Mouse (Mus musculus) liver, embryonic 13.5 days (tissue): ENCODE results near the gene Bach2. TPM values are rescaled to one million over a fixed set of nuclear protein-coding genes. Genes with fewer than 3 reads are reported as not detected.

ENCODE experiments used
- ATAC-seq: fragments of 200-750 bp; cut with Nextera tagmentation; 2 replicates; pipeline ENCODE4 v1.8.0; 2017; ENCODE audit warnings: low read depth, mild to moderate bottlenecking, moderate number of reproducible peaks, moderate library complexity
- DNase-seq: peaks from one replicate; pipeline ENCODE4 v3.0.0; 2022
- H3K27ac ChIP-seq: fragments of 300-500 bp; sonication (generic); 2 replicates; pipeline ENCODE4 v1.5.1; 2015; ENCODE audit warnings: moderate library complexity, mild to moderate bottlenecking, inconsistent platforms
- H3K27me3 ChIP-seq: fragments of 300-500 bp; sonication (generic); 2 replicates; pipeline ENCODE4 v1.6.1; 2015; ENCODE audit warnings: mild to moderate bottlenecking, inconsistent platforms
- H3K36me3 ChIP-seq: fragments of 300-500 bp; sonication (generic); 2 replicates; pipeline ENCODE4 v1.6.1; 2015; ENCODE audit warnings: mild to moderate bottlenecking, inconsistent platforms
- H3K4me1 ChIP-seq: fragments of 300-500 bp; sonication (generic); replicated peaks from 2 replicates; pipeline ENCODE4 v1.6.1; 2015; ENCODE audit warnings: inconsistent platforms
- H3K4me2 ChIP-seq: fragments of 300-500 bp; sonication (generic); 2 replicates; pipeline ENCODE4 v1.6.1; 2015; ENCODE audit warnings: inconsistent platforms, mild to moderate bottlenecking, moderate library complexity
- H3K4me3 ChIP-seq: fragments of 300-500 bp; sonication (generic); replicated peaks from 2 replicates; pipeline ENCODE4 v1.5.1; 2015; ENCODE audit warnings: mild to moderate bottlenecking, inconsistent platforms
- H3K9ac ChIP-seq: fragments of 300-500 bp; sonication (generic); 2 replicates; pipeline ENCODE4 v1.6.1; 2015; ENCODE audit warnings: mild to moderate bottlenecking, inconsistent platforms
- H3K9me3 ChIP-seq: fragments of 300-500 bp; sonication (generic); replicated peaks from 2 replicates; pipeline ENCODE4 v1.6.1; 2016; ENCODE audit warnings: inconsistent platforms
- WGBS: fragments of 180-500 bp; shearing (Covaris S2); methylation state at CpG from one replicate; pipeline ENCODE4 v1.1.7; 2015; ENCODE audit not compliant: insufficient replicate concordance; 5-methylcytosine and 5-hydroxymethylcytosine counted together
- polyA plus RNA-seq: library from polyadenylated mRNA; unstranded; fragments of >200 nt; fragmentation: Nextera tagmentation; extraction: Ambion mirVana; gene quantifications from 2 replicates; pipeline ENCODE4 v1.2.1, GENCODE M21; 2015

Gene Bach2
- polyA plus RNA-seq, 1 experiment from 2014 or later, result 1.2 TPM

- no peak overlapping the region for H3K4me3 ChIP-seq
- no peaks in the 10 kb centered on the region for H3K27me3 ChIP-seq
- no peaks in the 10 kb centered on the region for H3K36me3 ChIP-seq
- 0 out of 2 replicates have a peak, but pooled peaks cover 5% of the 10 kb centered on the region for H3K4me1 ChIP-seq
- H3K4me2 ChIP-seq, result no peak overlapping the region
- DNase-seq (no peak), ATAC-seq (no peak)
- no peak overlapping the region for H3K9ac ChIP-seq
- 68% methylated on average over 7 of the region's 7 CpGs for WGBS
- H3K27ac ChIP-seq, result no peak overlapping the region
- no peaks in the 10 kb centered on the region for H3K9me3 ChIP-seq
Measured at GRCm38 (mm10) chr4:32506306-32506808, 267.8 kb downstream of the Bach2 start.

GRCm38 (mm10) chr4:32507041-32507440 lies 268.4 kb downstream of the Bach2 start:
- Histone ChIP-seq H3K4me1 (0 out of 2 replicates have a peak, but pooled peaks cover 5% of the 10 kb centered on the region), H3K9ac (no peak overlapping the region), H3K36me3 (no peaks in the 10 kb centered on the region), H3K27ac (no peak overlapping the region), H3K4me2 (no peak overlapping the region), H3K9me3 (no peaks in the 10 kb centered on the region), H3K4me3 (no peak overlapping the region), H3K27me3 (no peaks in the 10 kb centered on the region)
- DNase-seq (no peak), ATAC-seq (no peak)
- whole genome bisulfite sequencing, result 55% methylated on average over 6 of the region's 6 CpGs

GRCm38 (mm10) chr4:32508572-32508971 lies 270.0 kb downstream of the Bach2 start:
- DNase-seq, result no peak
- Histone ChIP-seq H3K36me3 (no peaks in the 10 kb centered on the region), H3K27ac (no peak overlapping the region), H3K9me3 (no peaks in the 10 kb centered on the region), H3K4me1 (0 out of 2 replicates have a peak, but pooled peaks cover 5% of the 10 kb centered on the region), H3K27me3 (no peaks in the 10 kb centered on the region), H3K4me2 (no peak overlapping the region), H3K9ac (no peak overlapping the region), H3K4me3 (no peak overlapping the region)
- ATAC-seq, result no peak
- 65% methylated on average over 2 of the region's 2 CpGs for WGBS

- no peaks in the 10 kb centered on the region for H3K27me3 ChIP-seq
- H3K4me3 ChIP-seq, result no peak overlapping the region
- 0 out of 2 replicates have a peak, but pooled peaks cover 5% of the 10 kb centered on the region for H3K4me1 ChIP-seq
- H3K27ac ChIP-seq, result no peak overlapping the region
- no peaks in the 10 kb centered on the region for H3K36me3 ChIP-seq
- no peaks in the 10 kb centered on the region for H3K9me3 ChIP-seq
- no peak for DNase-seq
- H3K9ac ChIP-seq, result no peak overlapping the region
- no peak overlapping the region for H3K4me2 ChIP-seq
- no peak for ATAC-seq
- WGBS, result 62% methylated on average over 8 of the region's 8 CpGs
Measured at GRCm38 (mm10) chr4:32508996-32509395, 270.4 kb downstream of the Bach2 start.

GRCm38 (mm10) chr4:32509832-32510612 lies 271.4 kb downstream of the Bach2 start:
- DNase-seq, result no peak

GRCm38 (mm10) chr4:32510940-32511339 lies 272.3 kb downstream of the Bach2 start:
- Histone ChIP-seq H3K4me1 (0 out of 2 replicates have a peak, but pooled peaks cover 5% of the 10 kb centered on the region), H3K9ac (no peak overlapping the region), H3K4me3 (no peak overlapping the region), H3K27ac (no peak overlapping the region), H3K36me3 (no peaks in the 10 kb centered on the region), H3K4me2 (no peak overlapping the region), H3K9me3 (no peaks in the 10 kb centered on the region), H3K27me3 (no peaks in the 10 kb centered on the region)
- ATAC-seq, result no peak
- DNase-seq, result no peak
- WGBS, result 61% methylated on average over 7 of the region's 7 CpGs

More at GRCm38 (mm10) chr4:32509832-32510612, 271.4 kb downstream of the Bach2 start:
- no peak overlapping the region for H3K4me3 ChIP-seq
- no peaks in the 10 kb centered on the region for H3K36me3 ChIP-seq
- no peaks in the 10 kb centered on the region for H3K9me3 ChIP-seq
- H3K9ac ChIP-seq, result no peak overlapping the region
- 66% methylated on average over 9 of the region's 9 CpGs for WGBS
- ATAC-seq, result no peak
- H3K4me2 ChIP-seq, result no peak overlapping the region
- 0 out of 2 replicates have a peak, but pooled peaks cover 5% of the 10 kb centered on the region for H3K4me1 ChIP-seq
- no peak overlapping the region for H3K27ac ChIP-seq
- H3K27me3 ChIP-seq, result no peaks in the 10 kb centered on the region

- H3K9me3 ChIP-seq, result no peaks in the 10 kb centered on the region
- no peak overlapping the region for H3K4me2 ChIP-seq
- H3K27me3 ChIP-seq, result no peaks in the 10 kb centered on the region
- H3K27ac ChIP-seq, result no peak overlapping the region
- DNase-seq, result no peak
- 70% methylated on average over 8 of the region's 8 CpGs for WGBS
- no peak overlapping the region for H3K4me3 ChIP-seq
- H3K4me1 ChIP-seq, result peaks cover 8% of the 10 kb centered on the region; the same call in 1 of the 2 replicates
- ATAC-seq, result no peak
- H3K9ac ChIP-seq, result no peak overlapping the region
- no peaks in the 10 kb centered on the region for H3K36me3 ChIP-seq
Measured at GRCm38 (mm10) chr4:32516126-32516525, 277.5 kb downstream of the Bach2 start.

GRCm38 (mm10) chr4:32518842-32519578 lies 280.4 kb downstream of the Bach2 start:
- Histone ChIP-seq H3K4me2 (no peak overlapping the region), H3K9ac (no peak overlapping the region), H3K27ac (no peak overlapping the region), H3K27me3 (no peaks in the 10 kb centered on the region), H3K9me3 (no peaks in the 10 kb centered on the region), H3K36me3 (no peaks in the 10 kb centered on the region), H3K4me3 (no peak overlapping the region), H3K4me1 (peaks cover 14% of the 10 kb centered on the region; the same call in 1 of the 2 replicates)
- no peak for DNase-seq
- peak; percentile 23; the same call in 1 of the 2 replicates for ATAC-seq
- WGBS, result 39% methylated on average over 6 of the region's 6 CpGs

- no peak for DNase-seq
Measured at GRCm38 (mm10) chr4:32520628-32521360, 282.2 kb downstream of the Bach2 start.

GRCm38 (mm10) chr4:32521361-32521740 lies 282.7 kb downstream of the Bach2 start:
- WGBS, result 61% methylated on average over 6 of the region's 6 CpGs
- no peaks in the 10 kb centered on the region for H3K9me3 ChIP-seq
- no peak overlapping the region for H3K4me3 ChIP-seq
- H3K27me3 ChIP-seq, result no peaks in the 10 kb centered on the region
- DNase-seq (no peak), ATAC-seq (no peak)
- H3K4me1 ChIP-seq, result peaks cover 14% of the 10 kb centered on the region; the same call in 1 of the 2 replicates
- no peak overlapping the region for H3K4me2 ChIP-seq
- H3K36me3 ChIP-seq, result no peaks in the 10 kb centered on the region
- H3K27ac ChIP-seq, result no peak overlapping the region
- H3K9ac ChIP-seq, result no peak overlapping the region

More at GRCm38 (mm10) chr4:32520628-32521360, 282.2 kb downstream of the Bach2 start:
- Histone ChIP-seq H3K4me3 (no peak overlapping the region), H3K27ac (no peak overlapping the region), H3K9ac (no peak overlapping the region), H3K36me3 (no peaks in the 10 kb centered on the region), H3K4me1 (peaks cover 14% of the 10 kb centered on the region; the same call in 1 of the 2 replicates), H3K4me2 (no peak overlapping the region), H3K27me3 (no peaks in the 10 kb centered on the region), H3K9me3 (no peaks in the 10 kb centered on the region)
- WGBS, result 69% methylated on average over 18 of the region's 18 CpGs
- ATAC-seq, result no peak

- Histone ChIP-seq H3K4me1 (peaks cover 14% of the 10 kb centered on the region; the same call in 1 of the 2 replicates), H3K9ac (no peak overlapping the region), H3K4me2 (no peak overlapping the region), H3K27ac (no peak overlapping the region), H3K36me3 (no peaks in the 10 kb centered on the region), H3K9me3 (no peaks in the 10 kb centered on the region), H3K4me3 (no peak overlapping the region), H3K27me3 (no peaks in the 10 kb centered on the region)
- ATAC-seq (no peak), DNase-seq (no peak)
- WGBS, result 43% methylated on average over 2 of the region's 2 CpGs
Measured at GRCm38 (mm10) chr4:32522013-32522412, 283.4 kb downstream of the Bach2 start.
